Mouse (Mus musculus) small intestine, adult 2 months (tissue): ENCODE data around the gene Hopx. TPM values are rescaled to one million over a fixed set of nuclear protein-coding genes. Genes with fewer than 3 reads are reported as not detected.

Experiments used
- H3K27ac ChIP-seq: fragments of 200-500 bp; 2 replicates; pipeline ENCODE4 v1.5.1; 2012; ENCODE audit warnings: low read depth, low read length, control low read depth, inconsistent platforms; ENCODE audit not compliant: insufficient read depth
- H3K27me3 ChIP-seq: fragments of 200-500 bp; 2 replicates; pipeline ENCODE4 v1.6.1; 2012; ENCODE audit warnings: mild to moderate bottlenecking, moderate library complexity, low read length, inconsistent platforms; ENCODE audit not compliant: control insufficient read depth, insufficient read depth
- H3K36me3 ChIP-seq: fragments of 200-500 bp; 2 replicates; pipeline ENCODE4 v1.6.1; 2012; ENCODE audit warnings: mild to moderate bottlenecking, low read length, control low read depth, inconsistent platforms; ENCODE audit not compliant: control insufficient read depth, insufficient read depth
- H3K4me1 ChIP-seq: fragments of 200-500 bp; 2 replicates; pipeline ENCODE4 v1.6.1; 2012; ENCODE audit warnings: low read length, inconsistent platforms, mixed read lengths; ENCODE audit not compliant: control insufficient read depth, insufficient read depth, insufficient read length
- H3K4me3 ChIP-seq: fragments of 200-500 bp; 2 replicates; pipeline ENCODE4 v1.5.1; 2012; ENCODE audit warnings: low read depth, mild to moderate bottlenecking, control low read depth, inconsistent platforms, low read length, moderate library complexity
- CTCF ChIP-seq: fragments of 200-500 bp; IDR thresholded peaks from 2 replicates; pipeline ENCODE4 v1.5.1; 2012; ENCODE audit warnings: low read depth, mild to moderate bottlenecking, control low read depth, inconsistent platforms, low read length, moderate library complexity, mixed read lengths; ENCODE audit not compliant: insufficient replicate concordance, insufficient read length; ENCODE audit errors: extremely low read depth
- POLR2A ChIP-seq: fragments of 200-500 bp; IDR thresholded peaks from 2 replicates; pipeline ENCODE4 v1.6.1; 2012; ENCODE audit warnings: low read depth, mild to moderate bottlenecking, control low read depth, inconsistent platforms, low read length, moderate library complexity
- WGBS: fragments of 180-500 bp; shearing (Covaris S2); methylation state at CpG from one replicate; pipeline ENCODE4 v1.1.7; 2018; 5-methylcytosine and 5-hydroxymethylcytosine counted together
- polyA plus RNA-seq: library from polyadenylated mRNA; depleted of rRNA; stranded (reverse); fragments of >200 nt; gene quantifications from 2 replicates; pipeline ENCODE4 v1.2.3, GENCODE M21; 2012

Hopx gene
- polyA plus RNA-seq, 1 experiment = 80.7 TPM

GRCm38 (mm10) chr5:77124165-77124564 is 9.2 kb upstream of the Hopx start:
- H3K27ac ChIP-seq = peak overlapping the region; percentile 58
- TF ChIP-seq POLR2A (no peak), CTCF (no peak)
- H3K36me3 ChIP-seq = no peaks in the 10 kb centered on the region
- WGBS = 42% methylated on average over 4 of the region's 4 CpGs
- H3K4me3 ChIP-seq = no peak overlapping the region
- peaks cover 3% of the 10 kb centered on the region; the same call in 1 of the 2 replicates for H3K4me1 ChIP-seq
- H3K27me3 ChIP-seq = no peaks in the 10 kb centered on the region

DNA sequence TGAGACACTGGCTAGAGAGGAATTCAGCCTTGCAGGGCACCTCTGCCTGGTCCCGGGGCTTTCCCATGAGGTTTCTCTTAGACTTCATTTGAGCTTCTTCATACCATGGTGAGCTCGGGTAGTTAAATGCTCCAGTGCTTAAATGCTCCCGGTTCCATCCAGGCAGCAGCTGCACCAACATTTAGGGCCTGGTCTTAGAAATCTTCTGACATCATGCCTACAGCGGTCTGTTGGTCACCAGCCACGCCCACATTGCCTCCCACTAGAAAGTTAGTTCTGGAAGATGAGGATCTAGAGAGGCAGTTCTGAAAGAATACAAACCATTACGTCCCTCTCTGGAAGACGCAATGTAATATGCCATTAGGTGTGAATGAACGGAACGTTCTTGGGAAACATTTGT is 8.7 kb upstream of the Hopx start:
- no peak for TF ChIP-seq POLR2A
- TF ChIP-seq CTCF = no peak
- no peak overlapping the region for H3K4me3 ChIP-seq
- no peaks in the 10 kb centered on the region for H3K36me3 ChIP-seq
- peaks cover 7% of the 10 kb centered on the region; the same call in 1 of the 2 replicates for H3K4me1 ChIP-seq
- WGBS = 75% methylated on average over 9 of the region's 9 CpGs
- no peak overlapping the region for H3K27ac ChIP-seq
- no peaks in the 10 kb centered on the region for H3K27me3 ChIP-seq

DNA sequence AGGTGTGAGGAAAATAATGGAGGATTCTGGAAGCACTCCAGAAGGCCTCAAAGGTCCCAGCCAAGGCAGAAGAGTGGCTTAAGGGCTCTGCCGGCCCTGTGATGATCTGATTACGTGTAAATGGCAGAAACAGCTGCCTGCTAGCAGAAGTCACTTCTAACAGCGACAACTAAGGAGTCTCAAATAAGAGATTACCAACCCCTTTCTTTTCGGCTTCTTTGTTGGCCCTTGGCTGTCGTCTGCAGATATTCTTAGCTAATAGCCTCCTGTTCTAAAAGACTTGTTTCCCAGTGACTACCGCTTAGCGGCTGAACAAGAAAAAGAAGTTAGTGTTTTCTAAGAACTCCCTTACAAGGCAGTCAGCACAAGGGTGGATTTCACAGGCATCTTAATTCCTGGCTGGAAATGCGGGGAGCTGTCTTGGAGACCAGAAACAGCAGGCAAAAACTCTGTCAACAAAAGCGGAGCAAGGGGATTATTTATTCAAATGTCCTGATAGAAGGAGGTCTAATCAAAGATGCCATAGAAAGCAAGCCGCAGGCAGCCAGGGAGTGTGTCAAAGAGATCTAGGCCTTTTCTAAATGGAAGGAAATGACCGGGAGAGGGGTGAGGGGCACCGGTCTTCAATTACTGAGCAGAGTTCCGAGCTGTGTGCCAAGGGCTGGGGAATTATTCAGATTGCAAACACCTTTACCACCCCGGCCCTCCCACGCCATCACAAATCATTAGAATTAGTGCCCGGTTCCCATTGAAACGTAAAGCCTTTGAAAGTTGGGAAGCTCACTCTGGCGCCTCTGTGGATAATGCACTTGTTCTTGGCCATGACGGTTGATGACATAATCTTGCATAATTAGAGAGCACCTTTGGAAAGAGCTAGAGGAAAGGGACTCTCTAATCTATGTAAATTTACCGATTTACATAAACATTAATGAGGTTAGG is 7.6 kb upstream of the Hopx start:
- 83% methylated on average over 20 of the region's 20 CpGs for WGBS
- Histone ChIP-seq H3K4me1 (peaks cover 7% of the 10 kb centered on the region; the same call in 1 of the 2 replicates), H3K4me3 (no peak overlapping the region), H3K27me3 (no peaks in the 10 kb centered on the region), H3K36me3 (no peaks in the 10 kb centered on the region), H3K27ac (no peak overlapping the region)
- TF ChIP-seq CTCF (no peak), POLR2A (no peak)

GRCm38 (mm10) chr5:77120701-77121100 is 5.8 kb upstream of the Hopx start:
- H3K27me3 ChIP-seq = no peaks in the 10 kb centered on the region
- 90% methylated on average over 7 of the region's 7 CpGs for WGBS
- no peak for TF ChIP-seq POLR2A
- no peak for TF ChIP-seq CTCF

GRCm38 (mm10) chr5:77119475-77120422 is 4.8 kb upstream of the Hopx start:
- WGBS = 78% methylated on average over 19 of the region's 19 CpGs
- Histone ChIP-seq H3K27me3 (no peaks in the 10 kb centered on the region), H3K27ac (no peak overlapping the region), H3K4me1 (peaks cover 10% of the 10 kb centered on the region; the same call in 1 of the 2 replicates), H3K36me3 (no peaks in the 10 kb centered on the region), H3K4me3 (no peak overlapping the region)
- TF ChIP-seq POLR2A (no peak), CTCF (no peak)

More at GRCm38 (mm10) chr5:77120701-77121100, 5.8 kb upstream of the Hopx start:
- H3K4me3 ChIP-seq = no peak overlapping the region
- peaks cover 7% of the 10 kb centered on the region; the same call in 1 of the 2 replicates for H3K4me1 ChIP-seq
- H3K36me3 ChIP-seq = no peaks in the 10 kb centered on the region
- no peak overlapping the region for H3K27ac ChIP-seq

DNA sequence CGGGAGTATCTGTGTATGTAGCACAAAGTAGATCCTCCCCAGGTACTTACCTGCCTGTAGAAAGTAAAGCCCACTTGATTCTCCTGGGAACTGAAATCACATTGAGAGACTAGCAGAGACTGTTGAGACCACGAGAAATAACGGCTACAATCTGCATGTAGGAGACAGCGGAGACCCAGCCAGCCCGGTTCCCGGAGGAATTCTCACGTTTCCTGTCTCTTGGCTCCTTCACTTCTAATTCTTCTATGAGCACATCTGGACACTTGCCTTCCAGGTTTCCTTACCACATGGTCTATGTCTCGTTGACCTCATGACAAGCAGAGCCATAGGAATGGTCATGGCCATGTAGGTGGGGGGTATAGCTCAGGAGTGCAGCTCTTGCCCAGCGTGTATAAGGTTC is 811 bp upstream of the Hopx start:
- TF ChIP-seq CTCF = no peak
- no peak for TF ChIP-seq POLR2A
- Histone ChIP-seq H3K27me3 (no peaks in the 10 kb centered on the region), H3K4me1 (peaks cover 20% of the 10 kb centered on the region), H3K36me3 (no peaks in the 10 kb centered on the region), H3K27ac (no peak overlapping the region), H3K4me3 (no peak overlapping the region)
- WGBS = 80% methylated on average over 9 of the region's 9 CpGs

DNA sequence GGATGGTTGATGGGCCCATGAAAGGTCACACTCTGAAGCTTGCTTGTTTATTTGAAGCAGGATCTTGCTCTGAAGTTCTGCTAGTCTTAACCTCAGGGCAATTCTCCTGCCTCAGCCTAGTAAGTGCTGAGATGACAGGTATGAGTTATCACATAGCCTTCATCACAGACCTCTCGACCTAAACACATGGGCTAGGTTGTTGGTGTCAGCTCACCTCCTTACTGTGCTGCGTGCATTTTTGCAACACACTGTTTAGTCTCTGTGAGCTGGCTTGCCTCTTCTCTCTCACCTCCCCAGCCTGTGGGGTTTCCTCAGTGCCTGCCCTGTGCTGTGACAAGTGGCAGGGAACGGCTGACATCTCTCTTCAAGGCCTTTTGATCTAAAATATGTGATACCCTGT is 1.1 kb downstream of the Hopx start:
- H3K36me3 ChIP-seq = no peaks in the 10 kb centered on the region
- no peak for TF ChIP-seq CTCF
- TF ChIP-seq POLR2A = no peak
- H3K4me1 ChIP-seq = peaks cover 18% of the 10 kb centered on the region
- H3K4me3 ChIP-seq = no peak overlapping the region
- WGBS = 72% methylated on average over 3 of the region's 3 CpGs
- H3K27me3 ChIP-seq = no peaks in the 10 kb centered on the region
- H3K27ac ChIP-seq = no peak overlapping the region
